Mouse (Mus musculus): Measurements from ENCODE around the gene St3gal3.

Gene St3gal3

GRCm38 (mm10) chr4:118134485-118135365 is at the start of gene St3gal3:
Gene St3gal3 (minus strand): TSS chr4:118134914.
- peak; percentile 88 for DNase-seq (ENCODE audit: low spot score)

GRCm38 (mm10) chr4:118180301-118181080 is 45.8 kb upstream of the St3gal3 start:
- no peak for DNase-seq (ENCODE audit: low spot score)

- peak; percentile 98 for DNase-seq (ENCODE audit: low spot score)
These were observed 45.0 kb upstream of the St3gal3 start, which contains the start of gene Kdm4a for GRCm38 (mm10) chr4:118179467-118180300. Gene Kdm4a (minus strand): TSS chr4:118180043.

GRCm38 (mm10) chr4:118178952-118179466 is 44.3 kb upstream of the St3gal3 start:
- no peak for DNase-seq (ENCODE audit: low spot score)

DNA sequence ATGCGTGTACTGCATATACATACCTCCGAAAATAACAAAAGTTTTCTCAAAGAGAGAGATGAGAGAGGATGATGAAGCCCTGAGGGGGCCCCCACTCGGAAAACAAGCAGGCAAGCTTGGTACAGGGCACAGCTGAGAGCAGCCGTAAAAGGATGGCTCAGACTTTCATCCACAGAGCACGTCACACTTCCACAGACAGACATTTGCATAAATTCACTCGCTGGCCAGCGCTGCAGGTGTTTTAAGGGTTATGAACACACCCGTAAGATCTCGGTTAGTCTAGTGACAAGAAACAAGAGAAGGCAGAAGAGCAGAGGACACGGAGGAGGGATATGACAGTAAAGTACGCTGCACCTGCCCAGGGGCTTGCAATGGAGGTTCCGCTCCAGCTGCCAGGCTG is 37.7 kb upstream of the St3gal3 start:
- no peak for DNase-seq (ENCODE audit: low spot score)

DNA sequence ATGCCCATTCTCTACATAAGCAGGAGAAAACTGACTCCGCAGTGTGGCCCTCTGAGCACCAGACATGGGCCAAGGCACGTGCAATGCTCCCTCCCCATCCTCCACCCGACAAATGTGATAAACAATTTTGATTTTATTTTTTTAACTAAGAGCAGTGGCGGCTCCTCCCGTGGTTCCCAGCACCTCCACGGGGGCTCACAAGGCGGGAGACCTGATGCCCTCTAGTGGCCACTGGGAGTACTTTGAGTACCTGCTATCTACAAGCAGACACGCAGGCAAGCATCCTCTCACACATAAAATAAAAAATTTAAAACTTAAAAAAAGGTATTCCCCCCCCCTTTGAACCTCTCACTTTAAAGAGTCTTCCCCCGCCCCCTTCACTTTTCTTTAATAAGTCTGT is 36.3 kb upstream of the St3gal3 start:
- peak; percentile 10 for DNase-seq (ENCODE audit: low spot score)

GRCm38 (mm10) chr4:118162123-118162522 is 27.4 kb upstream of the St3gal3 start:
- DNase-seq (ENCODE audit: low spot score): no peak

- no peak for DNase-seq (ENCODE audit: low spot score)
These were observed 23.0 kb upstream of the St3gal3 start for GRCm38 (mm10) chr4:118157666-118158065.

DNA sequence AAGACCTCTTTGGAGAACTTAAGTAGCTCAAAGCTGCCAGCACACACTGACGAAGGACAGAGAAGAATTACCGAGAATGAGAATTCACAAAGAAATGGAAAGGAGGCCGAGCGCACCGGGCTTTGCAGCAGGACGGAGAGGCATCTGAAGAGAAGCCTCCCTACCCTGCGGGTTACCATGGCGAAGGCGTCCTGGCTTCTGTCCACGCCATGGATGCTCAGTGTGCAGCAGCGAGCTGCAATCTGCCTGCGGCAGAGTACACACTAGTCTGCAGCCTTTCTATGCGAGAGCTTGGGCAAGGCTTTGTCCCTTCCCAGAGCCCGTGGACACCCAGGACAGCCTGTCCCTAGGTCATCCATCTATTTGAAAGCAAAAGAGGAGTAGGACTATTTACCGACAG is 21.8 kb upstream of the St3gal3 start:
- no peak for DNase-seq (ENCODE audit: low spot score)

- no peak for DNase-seq (ENCODE audit: low spot score)
These were observed 20.2 kb upstream of the St3gal3 start for GRCm38 (mm10) chr4:118154889-118155288.

DNA sequence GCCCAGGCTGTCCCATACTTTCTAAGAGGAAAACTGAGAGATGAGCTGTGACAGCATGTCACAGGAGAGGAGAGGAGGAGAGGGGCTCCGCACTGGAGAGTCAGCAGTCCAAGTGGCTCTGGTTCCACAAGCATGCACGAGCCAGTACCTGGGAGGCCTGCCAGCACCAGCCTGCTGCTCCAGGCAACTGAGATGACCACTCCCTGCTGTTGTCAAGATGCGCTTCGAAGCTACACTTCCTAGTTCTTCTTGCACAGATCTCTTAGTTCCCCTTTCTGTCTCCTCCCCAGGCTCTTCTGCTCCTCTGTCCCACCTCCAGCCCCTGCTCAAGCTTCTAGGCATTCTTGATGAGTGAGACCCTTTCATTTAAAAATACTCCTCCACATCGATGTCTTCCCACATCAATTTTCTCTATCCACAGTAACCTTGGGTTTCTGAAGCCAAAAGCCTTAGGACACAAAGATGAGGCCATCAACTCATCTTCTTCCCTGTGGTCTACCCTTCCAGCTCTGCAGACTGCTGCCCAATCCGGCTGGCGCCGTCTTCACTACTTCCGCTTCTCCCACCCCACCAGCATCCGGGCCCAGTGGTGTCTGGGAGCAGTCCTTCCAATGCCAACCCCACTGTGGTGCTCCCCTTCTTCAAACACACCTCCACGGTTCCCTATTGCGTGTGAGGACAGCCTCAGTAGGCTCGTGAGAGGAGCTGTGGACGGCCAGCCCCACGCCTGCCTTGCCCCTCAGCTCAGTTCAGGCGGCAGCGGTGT is 17.5 kb upstream of the St3gal3 start:
- peak; percentile 7 for DNase-seq (ENCODE audit: low spot score)

GRCm38 (mm10) chr4:118150804-118151203 is 16.1 kb upstream of the St3gal3 start:
- DNase-seq (ENCODE audit: low spot score): no peak

DNA sequence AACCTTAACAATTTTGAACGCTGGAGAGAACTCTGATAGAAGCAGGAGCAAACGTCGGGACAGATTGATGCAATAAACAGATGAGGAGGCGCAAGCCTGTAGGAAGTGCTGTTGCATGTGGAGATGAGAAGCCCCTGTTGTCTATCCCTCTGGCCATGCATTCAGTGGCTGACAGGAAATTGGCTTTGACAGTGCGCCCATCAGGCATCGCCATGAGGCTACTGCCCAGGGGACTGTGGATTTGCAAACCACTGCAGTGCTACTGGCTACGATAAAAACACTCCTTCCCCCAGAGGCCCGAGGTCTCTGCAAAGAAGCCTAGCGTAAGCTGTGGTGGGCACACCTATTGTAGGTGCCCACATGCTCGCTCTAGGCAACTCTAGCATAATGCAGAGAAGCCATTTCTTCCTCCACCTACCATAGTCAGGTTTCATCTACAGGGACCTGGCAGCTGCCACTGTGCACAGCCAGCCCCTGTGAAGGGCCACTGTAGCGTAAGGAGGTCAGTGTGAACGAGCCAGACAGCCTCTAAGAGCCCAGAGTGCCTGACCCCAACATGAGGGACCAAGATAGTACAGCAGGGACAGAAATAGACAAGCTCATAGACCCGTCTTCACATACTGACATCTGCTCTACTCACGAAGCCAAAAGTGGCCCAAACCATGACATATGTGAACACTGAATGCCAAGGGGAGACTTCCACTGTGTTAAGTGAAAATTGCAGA is 15.4 kb upstream of the St3gal3 start:
- DNase-seq (ENCODE audit: low spot score): no peak

- DNase-seq (ENCODE audit: low spot score): no peak
These were observed 14.4 kb upstream of the St3gal3 start for GRCm38 (mm10) chr4:118149055-118149576.

DNA sequence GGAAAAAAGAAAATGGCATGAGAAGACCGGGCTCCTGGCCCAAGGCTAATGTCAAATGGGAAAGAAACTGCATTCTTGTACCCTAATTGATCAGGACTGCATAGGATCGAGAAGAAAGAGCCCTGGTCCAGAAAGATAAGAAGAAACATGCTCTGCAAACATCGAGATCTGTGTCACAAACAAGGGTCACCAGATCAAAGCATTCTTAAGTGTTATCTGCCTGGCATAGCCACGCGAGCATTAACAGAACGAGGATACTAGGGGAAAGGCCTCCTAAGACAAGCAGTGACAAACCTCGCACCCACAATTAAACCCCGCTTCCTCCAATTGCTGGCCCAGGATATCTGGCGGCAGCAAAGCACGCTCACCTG is 13.6 kb upstream of the St3gal3 start:
- no peak for DNase-seq (ENCODE audit: low spot score)

DNA sequence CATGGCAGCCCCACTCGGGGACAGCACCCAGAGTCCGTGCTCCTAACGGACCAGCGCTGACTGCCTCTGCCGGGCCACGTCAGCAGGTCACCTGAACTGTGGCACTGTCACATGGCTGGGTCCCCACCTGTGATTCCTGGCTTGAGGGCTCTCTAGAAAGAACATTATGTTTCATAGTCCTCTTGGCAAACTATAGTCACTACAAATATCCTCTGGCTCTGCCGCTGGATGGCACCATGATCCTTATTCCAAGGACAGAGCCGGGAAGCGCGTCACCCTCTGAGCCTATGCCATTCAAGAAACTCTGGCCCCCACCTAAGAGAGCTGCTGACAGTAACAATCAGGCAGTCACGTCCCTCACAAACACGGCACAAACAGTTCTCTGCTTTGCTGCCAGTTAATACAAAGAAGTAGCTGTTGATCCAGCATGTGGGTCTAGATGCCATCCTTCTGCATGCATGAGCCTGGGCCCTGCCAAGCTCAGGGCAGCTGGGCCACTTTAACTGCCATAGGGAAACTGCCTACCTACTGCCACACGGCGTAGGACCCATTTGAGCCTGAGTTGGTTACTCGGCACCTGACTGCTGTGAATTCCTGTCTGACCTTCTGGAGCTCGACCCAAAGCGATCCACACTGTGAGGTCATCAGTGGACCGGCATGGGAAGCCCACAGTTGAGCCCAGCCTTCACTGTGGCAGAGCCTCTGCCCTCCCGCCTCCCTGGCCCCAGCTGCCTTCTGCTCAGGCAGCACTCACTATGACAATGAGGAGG is 13.0 kb upstream of the St3gal3 start:
- DNase-seq (ENCODE audit: low spot score): no peak

- DNase-seq (ENCODE audit: low spot score): no peak
These were observed 12.4 kb upstream of the St3gal3 start for GRCm38 (mm10) chr4:118147090-118147489.

DNA sequence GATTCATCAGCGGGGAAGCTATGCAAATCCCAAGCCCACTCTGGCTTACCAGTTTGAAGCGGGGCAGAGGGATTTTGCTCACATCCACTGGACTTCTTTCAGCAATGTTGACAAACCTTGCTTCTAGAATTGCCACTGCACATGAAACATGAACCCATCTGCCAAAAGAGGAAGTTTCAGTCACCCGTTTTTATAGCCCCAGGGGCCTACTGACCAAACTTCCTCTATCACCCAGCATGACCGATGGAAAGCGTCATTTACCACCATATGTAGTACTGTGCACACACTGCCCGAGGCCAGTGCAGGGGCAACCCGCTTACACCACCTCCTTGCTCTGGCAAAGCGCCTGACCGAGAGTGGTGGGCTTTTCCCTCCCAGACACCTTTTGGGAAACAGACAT is 9.6 kb upstream of the St3gal3 start:
- DNase-seq (ENCODE audit: low spot score): no peak

DNA sequence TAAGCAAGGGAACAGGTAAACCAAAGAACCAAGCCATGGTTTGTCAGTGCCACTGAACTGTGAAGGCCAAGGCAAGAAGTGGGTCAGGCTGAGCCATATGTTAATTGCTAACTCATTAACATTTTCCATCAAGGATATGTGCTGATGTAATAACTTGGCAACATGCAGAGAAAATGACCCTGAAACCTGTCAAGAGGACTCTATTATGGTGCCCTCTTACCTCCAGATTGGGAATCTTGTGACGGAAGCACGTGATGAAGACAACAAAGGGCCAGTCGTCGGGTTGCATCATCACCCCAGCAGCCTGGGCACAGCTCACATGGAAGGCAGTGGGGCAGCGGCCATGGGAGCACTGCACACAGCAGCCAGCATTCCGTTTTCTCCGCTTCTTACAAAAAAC is 9.0 kb upstream of the St3gal3 start:
- peak; percentile 32 for DNase-seq (ENCODE audit: low spot score)
